Mouse (Mus musculus): Measurements from ENCODE around the gene Perm1. TPM values are rescaled to one million over a fixed set of nuclear protein-coding genes. Genes with fewer than 3 reads are reported as not detected.

Perm1 gene
- polyA plus RNA-seq (2014; fragmentation: Nextera tagmentation; extraction: Ambion mirVana) = 0.58 and 0.72 TPM in 2 replicates

DNA sequence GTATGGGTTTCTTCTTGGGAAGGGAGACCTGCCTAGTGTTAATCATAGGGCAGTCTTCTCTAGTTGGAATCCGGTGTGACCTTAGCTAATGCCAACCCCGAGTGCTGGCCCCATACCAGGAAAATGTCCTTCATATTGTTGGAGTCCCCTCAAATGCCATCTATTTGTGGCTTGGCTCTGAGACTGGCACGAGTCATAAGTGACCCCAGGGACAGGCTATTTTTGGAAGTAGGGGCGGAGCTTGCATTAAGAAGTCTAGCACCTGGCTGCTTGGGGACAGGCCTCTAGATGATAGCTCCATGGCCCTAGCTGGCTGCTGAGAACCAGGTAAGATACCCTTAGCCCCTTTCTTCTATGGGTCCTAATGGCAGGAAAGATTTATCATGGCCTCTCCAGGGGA is at the start of gene Perm1:
Gene Perm1 (plus strand): TSS at position 220 of the 400 bp plus-strand sequence.
- Histone ChIP-seq H3K36me3 (ENCODE audit: control insufficient read depth, insufficient read depth, low read length) (no peaks in the 10 kb centered on the region), H3K27ac (ENCODE audit: low read depth, low read length) (no peak within 1 kb of the TSS), H3K9me3 (replicated peaks; ENCODE audit: control insufficient read depth, low read length) (no peaks in the 10 kb centered on the region), H3K27me3 (ENCODE audit: control insufficient read depth, insufficient read depth, low read length) (no peaks in the 10 kb centered on the region), H3K9ac (ENCODE audit: low read depth, low read length) (no peak within 1 kb of the TSS), H3K4me1 (ENCODE audit: control insufficient read depth, insufficient read depth, low read length) (peaks cover 7% of the 10 kb centered on the region), H3K4me3 (ENCODE audit: low read depth, low read length) (no peak within 1 kb of the TSS), H3K4me2 (no peak within 1 kb of the TSS)
- ATAC-seq (replicated peaks; ENCODE audit: insufficient number of reproducible peaks, low FRiP score, low TSS enrichment) = no peak
- WGBS (ENCODE audit: insufficient replicate concordance) = 63% methylated on average over 4 of the region's 4 CpGs

DNA sequence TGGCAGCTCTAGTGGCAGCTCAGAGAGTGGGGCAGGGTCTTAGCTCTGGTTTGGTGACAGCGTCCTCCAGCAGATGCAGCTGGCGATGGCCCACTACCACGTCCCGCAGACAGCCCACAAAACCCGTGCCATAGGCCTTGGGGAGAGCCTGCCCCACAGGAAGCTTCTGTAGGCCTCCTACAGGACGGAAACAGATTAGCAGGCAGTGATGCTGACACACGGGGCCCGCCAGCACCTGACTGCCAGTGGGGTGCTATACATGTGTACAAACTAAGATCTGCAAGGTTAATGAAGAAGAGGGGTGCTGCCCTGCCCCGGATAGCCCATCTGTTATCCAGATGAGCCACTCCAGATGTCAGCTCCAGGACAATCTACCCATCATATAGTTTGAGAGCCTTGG is 49.2 kb upstream of the Perm1 start:
- ATAC-seq (replicated peaks; ENCODE audit: insufficient number of reproducible peaks, low FRiP score, low TSS enrichment) = no peak
- WGBS (ENCODE audit: insufficient replicate concordance) = 89% methylated on average over 9 of the region's 9 CpGs
- H3K27me3 ChIP-seq (ENCODE audit: control insufficient read depth, insufficient read depth, low read length) = no peaks in the 10 kb centered on the region

DNA sequence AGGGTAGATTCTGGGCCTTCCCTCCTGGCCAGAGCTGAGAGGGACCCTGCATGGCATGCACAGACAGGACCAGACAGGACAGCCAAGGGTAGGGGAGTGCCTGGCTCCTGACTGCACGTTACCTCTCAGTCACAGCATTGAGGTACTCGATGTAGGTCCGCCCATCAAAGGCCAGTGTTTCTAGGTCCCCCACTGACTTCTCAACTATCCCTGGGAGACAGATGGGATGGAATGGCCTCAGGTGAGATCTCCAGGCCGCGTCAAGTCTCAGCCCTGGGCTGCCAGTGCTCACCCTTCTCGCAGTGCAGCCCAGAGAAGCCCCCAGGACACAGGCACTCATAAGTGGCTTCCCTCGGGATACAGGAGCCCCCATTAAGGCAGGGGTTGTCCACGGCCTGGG is 47.1 kb upstream of the Perm1 start:
- H3K4me3 ChIP-seq (ENCODE audit: low read depth, low read length) = no peak overlapping the region
- H3K4me1 ChIP-seq (ENCODE audit: control insufficient read depth, insufficient read depth, low read length) = no peaks in the 10 kb centered on the region
- no peak overlapping the region for H3K9ac ChIP-seq (ENCODE audit: low read depth, low read length)
- WGBS (ENCODE audit: insufficient replicate concordance) = 92% methylated on average over 8 of the region's 8 CpGs
- H3K27me3 ChIP-seq (ENCODE audit: control insufficient read depth, insufficient read depth, low read length) = no peaks in the 10 kb centered on the region
- peaks cover 75% of the 10 kb centered on the region for H3K36me3 ChIP-seq (ENCODE audit: control insufficient read depth, insufficient read depth, low read length)
- H3K27ac ChIP-seq (ENCODE audit: low read depth, low read length) = no peak overlapping the region
- no peaks in the 10 kb centered on the region for H3K9me3 ChIP-seq (replicated peaks; ENCODE audit: control insufficient read depth, low read length)
- no peak overlapping the region for H3K4me2 ChIP-seq
- no peak for ATAC-seq (replicated peaks; ENCODE audit: insufficient number of reproducible peaks, low FRiP score, low TSS enrichment)

More for the DNA sequence above, 49.2 kb upstream of the Perm1 start:
- no peak overlapping the region for H3K4me2 ChIP-seq
- H3K9me3 ChIP-seq (replicated peaks; ENCODE audit: control insufficient read depth, low read length) = peaks cover 5% of the 10 kb centered on the region; the same call in 1 of the 2 replicates
- peaks cover 59% of the 10 kb centered on the region for H3K36me3 ChIP-seq (ENCODE audit: control insufficient read depth, insufficient read depth, low read length)
- no peak overlapping the region for H3K9ac ChIP-seq (ENCODE audit: low read depth, low read length)
- no peak overlapping the region for H3K27ac ChIP-seq (ENCODE audit: low read depth, low read length)
- H3K4me1 ChIP-seq (ENCODE audit: control insufficient read depth, insufficient read depth, low read length) = no peaks in the 10 kb centered on the region
- no peak overlapping the region for H3K4me3 ChIP-seq (ENCODE audit: low read depth, low read length)

DNA sequence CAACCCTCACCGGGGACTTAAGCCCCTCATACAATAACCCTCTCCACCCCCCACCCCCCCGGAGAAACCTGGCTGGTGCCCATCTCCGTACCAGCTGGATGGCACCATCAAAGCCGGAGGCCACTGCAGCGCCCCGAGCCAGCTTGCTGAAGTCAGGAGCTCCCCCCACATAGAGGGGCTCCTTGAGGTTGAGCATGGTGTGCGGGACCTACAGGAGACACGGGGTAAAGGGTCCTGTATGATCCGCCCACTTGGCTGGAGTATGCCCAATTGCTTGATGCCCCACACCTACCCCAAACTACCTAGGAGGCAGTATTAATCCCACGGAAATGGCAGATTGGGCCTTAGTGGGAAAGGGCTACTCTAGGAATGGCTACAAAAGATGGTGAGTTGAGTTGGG is 46.5 kb upstream of the Perm1 start:
- no peak for ATAC-seq (replicated peaks; ENCODE audit: insufficient number of reproducible peaks, low FRiP score, low TSS enrichment)
- Histone ChIP-seq H3K36me3 (ENCODE audit: control insufficient read depth, insufficient read depth, low read length) (peaks cover 76% of the 10 kb centered on the region), H3K9me3 (replicated peaks; ENCODE audit: control insufficient read depth, low read length) (no peaks in the 10 kb centered on the region), H3K4me2 (no peak overlapping the region), H3K4me3 (ENCODE audit: low read depth, low read length) (no peak overlapping the region), H3K27me3 (ENCODE audit: control insufficient read depth, insufficient read depth, low read length) (no peaks in the 10 kb centered on the region), H3K27ac (ENCODE audit: low read depth, low read length) (no peak overlapping the region), H3K4me1 (ENCODE audit: control insufficient read depth, insufficient read depth, low read length) (no peaks in the 10 kb centered on the region), H3K9ac (ENCODE audit: low read depth, low read length) (no peak overlapping the region)
- WGBS (ENCODE audit: insufficient replicate concordance) = 96% methylated on average over 10 of the region's 10 CpGs

DNA sequence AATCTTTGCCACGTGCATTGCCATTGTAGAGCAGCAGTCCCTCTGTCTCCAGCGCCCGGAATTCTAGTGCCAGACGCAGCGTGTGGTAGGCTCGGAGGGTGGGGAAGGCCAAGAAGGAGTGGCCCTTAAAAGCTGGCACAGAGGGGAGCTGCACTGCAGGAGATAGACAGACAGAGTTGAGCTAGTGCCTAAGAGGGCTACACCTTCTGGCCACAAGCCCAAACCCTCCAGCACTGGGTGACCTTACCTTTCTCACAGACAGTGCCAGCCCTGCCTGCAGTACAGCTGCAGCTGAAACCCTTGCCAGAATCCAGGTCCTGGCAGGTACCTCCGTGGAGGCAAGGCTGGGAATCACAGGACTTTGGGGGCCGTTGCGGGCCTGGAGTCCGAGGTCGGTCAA is 43.8 kb upstream of the Perm1 start:
- 97% methylated on average over 11 of the region's 11 CpGs for WGBS (ENCODE audit: insufficient replicate concordance)
- H3K9me3 ChIP-seq (replicated peaks; ENCODE audit: control insufficient read depth, low read length) = no peaks in the 10 kb centered on the region

DNA sequence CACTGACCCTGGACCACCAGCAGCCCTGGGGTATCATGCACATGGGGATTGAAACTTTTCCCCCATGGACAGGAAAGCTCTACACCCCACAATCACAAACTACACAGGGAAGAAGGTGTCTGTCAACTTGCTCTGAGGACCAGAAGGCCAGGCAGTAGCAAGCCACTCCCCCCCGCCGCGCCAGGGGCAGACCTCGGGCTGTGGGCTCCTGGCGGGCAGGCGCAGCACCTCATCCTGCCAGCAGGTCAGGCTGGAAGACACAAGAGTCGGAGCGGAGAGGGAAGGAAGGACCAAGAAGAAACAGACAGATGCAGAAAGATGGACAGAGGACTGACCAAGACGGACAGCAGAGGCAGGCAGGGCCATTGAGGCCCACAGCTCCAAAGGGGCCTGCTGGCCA is 38.0 kb upstream of the Perm1 start:
- H3K36me3 ChIP-seq (ENCODE audit: control insufficient read depth, insufficient read depth, low read length) = peaks cover 43% of the 10 kb centered on the region
- 93% methylated on average over 9 of the region's 9 CpGs for WGBS (ENCODE audit: insufficient replicate concordance)
- ATAC-seq (replicated peaks; ENCODE audit: insufficient number of reproducible peaks, low FRiP score, low TSS enrichment) = no peak

More for the DNA sequence above, 43.8 kb upstream of the Perm1 start:
- H3K4me2 ChIP-seq = no peak overlapping the region
- peaks cover 70% of the 10 kb centered on the region for H3K36me3 ChIP-seq (ENCODE audit: control insufficient read depth, insufficient read depth, low read length)
- no peaks in the 10 kb centered on the region for H3K4me1 ChIP-seq (ENCODE audit: control insufficient read depth, insufficient read depth, low read length)
- ATAC-seq (replicated peaks; ENCODE audit: insufficient number of reproducible peaks, low FRiP score, low TSS enrichment) = no peak
- no peak overlapping the region for H3K9ac ChIP-seq (ENCODE audit: low read depth, low read length)
- H3K27ac ChIP-seq (ENCODE audit: low read depth, low read length) = no peak overlapping the region
- no peaks in the 10 kb centered on the region for H3K27me3 ChIP-seq (ENCODE audit: control insufficient read depth, insufficient read depth, low read length)
- no peak overlapping the region for H3K4me3 ChIP-seq (ENCODE audit: low read depth, low read length)

DNA sequence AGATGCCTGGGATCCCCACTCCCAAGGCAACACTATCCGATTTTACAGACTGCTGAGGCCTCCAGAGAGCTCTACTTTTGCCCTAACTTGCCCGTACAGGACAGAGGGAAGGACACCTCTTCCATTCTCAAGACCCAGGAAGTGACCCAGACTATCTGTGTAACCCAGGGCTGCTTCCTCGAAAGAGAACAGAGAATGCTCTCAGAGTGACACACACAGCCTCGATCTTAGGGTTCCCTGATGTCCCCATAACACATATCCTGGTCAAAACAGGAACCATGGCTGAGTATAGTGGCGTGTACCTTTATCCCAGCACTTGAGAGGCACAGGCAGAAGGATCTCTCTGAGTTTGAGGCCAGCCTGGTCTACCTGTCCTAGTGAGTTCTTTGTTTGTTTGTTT is 31.9 kb upstream of the Perm1 start:
- Histone ChIP-seq H3K9me3 (replicated peaks; ENCODE audit: control insufficient read depth, low read length) (no peaks in the 10 kb centered on the region), H3K9ac (ENCODE audit: low read depth, low read length) (no peak overlapping the region), H3K27me3 (ENCODE audit: control insufficient read depth, insufficient read depth, low read length) (no peaks in the 10 kb centered on the region), H3K4me3 (ENCODE audit: low read depth, low read length) (no peak overlapping the region), H3K4me1 (ENCODE audit: control insufficient read depth, insufficient read depth, low read length) (peaks cover 43% of the 10 kb centered on the region), H3K27ac (ENCODE audit: low read depth, low read length) (no peak overlapping the region), H3K4me2 (no peak overlapping the region), H3K36me3 (ENCODE audit: control insufficient read depth, insufficient read depth, low read length) (peaks cover 12% of the 10 kb centered on the region)
- 79% methylated on average over 5 of the region's 5 CpGs for WGBS (ENCODE audit: insufficient replicate concordance)
- ATAC-seq (replicated peaks; ENCODE audit: insufficient number of reproducible peaks, low FRiP score, low TSS enrichment) = no peak

More for the DNA sequence above, 38.0 kb upstream of the Perm1 start:
- no peak overlapping the region for H3K4me3 ChIP-seq (ENCODE audit: low read depth, low read length)
- H3K4me1 ChIP-seq (ENCODE audit: control insufficient read depth, insufficient read depth, low read length) = no peaks in the 10 kb centered on the region
- no peaks in the 10 kb centered on the region for H3K27me3 ChIP-seq (ENCODE audit: control insufficient read depth, insufficient read depth, low read length)
- no peaks in the 10 kb centered on the region for H3K9me3 ChIP-seq (replicated peaks; ENCODE audit: control insufficient read depth, low read length)
- no peak overlapping the region for H3K9ac ChIP-seq (ENCODE audit: low read depth, low read length)
- no peak overlapping the region for H3K27ac ChIP-seq (ENCODE audit: low read depth, low read length)
- H3K4me2 ChIP-seq = no peak overlapping the region

DNA sequence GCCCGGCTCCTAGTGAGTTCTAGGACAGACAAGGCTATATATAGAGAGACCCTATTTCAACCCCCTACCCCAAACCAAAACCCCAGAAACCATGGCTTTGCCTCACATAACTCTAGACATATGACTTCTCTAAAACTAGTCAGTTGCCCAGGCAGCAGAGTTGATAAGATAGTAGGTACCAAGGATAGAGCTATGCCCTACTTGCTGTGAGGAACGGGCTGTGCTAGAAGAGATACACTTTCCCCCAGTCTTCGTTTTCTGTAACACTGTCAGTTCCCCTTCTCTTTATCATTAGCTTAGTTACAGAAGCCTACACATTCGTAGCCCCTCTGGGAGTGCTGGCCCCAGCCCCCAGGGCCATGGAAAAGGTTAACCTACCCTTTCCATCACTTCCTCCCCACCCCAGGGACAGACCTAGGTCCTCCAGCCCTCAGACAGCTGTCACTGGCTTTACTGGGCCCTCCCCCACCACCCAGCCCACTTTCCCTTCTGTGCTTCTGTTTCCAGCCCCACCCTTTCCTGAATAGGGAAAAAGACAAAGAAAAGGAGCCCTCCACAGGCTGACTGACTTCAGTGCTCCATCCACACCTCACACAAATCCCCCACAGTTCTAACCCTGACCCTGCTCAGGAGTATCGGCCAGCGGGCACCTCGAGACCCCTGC is 31.2 kb upstream of the Perm1 start:
- peaks cover 6% of the 10 kb centered on the region for H3K36me3 ChIP-seq (ENCODE audit: control insufficient read depth, insufficient read depth, low read length)
- H3K4me1 ChIP-seq (ENCODE audit: control insufficient read depth, insufficient read depth, low read length) = peaks cover 50% of the 10 kb centered on the region
- 0 out of 2 replicates have a peak overlapping the region, but pooled peaks have one; percentile 4 for H3K9ac ChIP-seq (ENCODE audit: low read depth, low read length)
- H3K4me3 ChIP-seq (ENCODE audit: low read depth, low read length) = no peak overlapping the region
- no peaks in the 10 kb centered on the region for H3K9me3 ChIP-seq (replicated peaks; ENCODE audit: control insufficient read depth, low read length)
- peak overlapping the region; percentile 7 for H3K4me2 ChIP-seq
- no peaks in the 10 kb centered on the region for H3K27me3 ChIP-seq (ENCODE audit: control insufficient read depth, insufficient read depth, low read length)
- WGBS (ENCODE audit: insufficient replicate concordance) = 61% methylated on average over 7 of the region's 7 CpGs
- no peak for ATAC-seq (replicated peaks; ENCODE audit: insufficient number of reproducible peaks, low FRiP score, low TSS enrichment)
- H3K27ac ChIP-seq (ENCODE audit: low read depth, low read length) = no peak overlapping the region

DNA sequence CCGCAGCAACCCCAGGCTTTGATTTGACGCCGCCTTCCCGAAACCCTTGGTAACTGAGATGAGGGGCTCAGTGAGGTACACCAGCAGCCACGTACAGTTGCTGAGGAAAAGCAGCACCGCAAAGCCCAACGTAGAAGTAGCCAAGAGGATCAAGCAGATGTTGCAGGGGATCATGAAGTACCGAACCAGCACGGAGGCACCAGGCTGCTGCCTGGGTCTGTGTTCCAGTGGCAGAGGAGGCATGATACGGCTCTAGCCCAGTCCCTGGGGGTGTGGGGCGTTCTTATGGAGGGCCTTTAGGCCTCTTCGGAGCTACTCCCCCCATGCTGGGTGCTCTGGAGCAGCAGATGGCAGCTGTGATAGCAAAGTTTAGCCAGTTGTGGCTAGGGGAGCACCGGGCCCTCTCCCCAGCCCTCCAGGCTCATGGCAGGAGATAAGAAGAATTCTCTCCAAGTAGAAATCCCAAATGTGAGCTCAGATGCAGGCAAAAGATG is 30.2 kb upstream of the Perm1 start:
- Histone ChIP-seq H3K27me3 (ENCODE audit: control insufficient read depth, insufficient read depth, low read length) (no peaks in the 10 kb centered on the region), H3K4me3 (ENCODE audit: low read depth, low read length) (peak overlapping the region; percentile 35), H3K27ac (ENCODE audit: low read depth, low read length) (no peak overlapping the region; the same call in 1 of the 2 replicates), H3K4me2 (peak overlapping the region; percentile 62), H3K4me1 (ENCODE audit: control insufficient read depth, insufficient read depth, low read length) (peaks cover 60% of the 10 kb centered on the region), H3K9ac (ENCODE audit: low read depth, low read length) (peak overlapping the region; percentile 65), H3K36me3 (ENCODE audit: control insufficient read depth, insufficient read depth, low read length) (peaks cover 6% of the 10 kb centered on the region; the same call in 1 of the 2 replicates), H3K9me3 (replicated peaks; ENCODE audit: control insufficient read depth, low read length) (no peaks in the 10 kb centered on the region)
- ATAC-seq (replicated peaks; ENCODE audit: insufficient number of reproducible peaks, low FRiP score, low TSS enrichment) = no peak
- WGBS (ENCODE audit: insufficient replicate concordance) = 66% methylated on average over 13 of the region's 13 CpGs

Data from heart, embryonic 11.5 days (tissue).